Mouse (Mus musculus): ENCODE measurements around the gene Tuba3a. TPM values are rescaled to one million over a fixed set of nuclear protein-coding genes. Genes with fewer than 3 reads are reported as not detected.
"Not testable (repeated sequence)": the region's sequence is repeated elsewhere in the genome, so short reads cannot be mapped to it uniquely, and the experiment has no call there.

The Tuba3a gene
- polyA plus RNA-seq, 1 experiment from 2014 or later = 0.16 TPM

GRCm38 (mm10) chr6:125304408-125304807 is 18.6 kb upstream of the Tuba3a start:
- not testable (repeated sequence) for H3K4me1 ChIP-seq, H3K9me3 ChIP-seq
- 87% methylated on average over 7 of the region's 7 CpGs for WGBS

GRCm38 (mm10) chr6:125303242-125303641 is 17.4 kb upstream of the Tuba3a start:
- Histone ChIP-seq H3K27ac (replicated peaks) (no peak overlapping the region), H3K9me3 (no peaks in the 10 kb centered on the region), H3K36me3 (peaks cover 24% of the 10 kb centered on the region), H3K4me1 (no peaks in the 10 kb centered on the region), H3K4me3 (no peak overlapping the region), H3K9ac (no peak overlapping the region), H3K27me3 (replicated peaks) (no peaks in the 10 kb centered on the region), H3K4me2 (no peak overlapping the region)
- 82% methylated on average over 4 of the region's 4 CpGs for WGBS
- no peak for ATAC-seq (ENCODE audit: extremely low read depth, insufficient number of reproducible peaks, low FRiP score, low TSS enrichment)

More at GRCm38 (mm10) chr6:125304408-125304807, 18.6 kb upstream of the Tuba3a start:
- H3K9ac ChIP-seq; H3K4me3 ChIP-seq; H3K27ac ChIP-seq (replicated peaks); ATAC-seq (ENCODE audit: extremely low read depth, insufficient number of reproducible peaks, low FRiP score, low TSS enrichment); H3K27me3 ChIP-seq (replicated peaks); H3K4me2 ChIP-seq: not testable (repeated sequence)
- H3K36me3 ChIP-seq = peaks cover 35% of the 10 kb centered on the region

GRCm38 (mm10) chr6:125302231-125302982 is 16.6 kb upstream of the Tuba3a start:
- no peak overlapping the region for H3K4me3 ChIP-seq
- no peaks in the 10 kb centered on the region for H3K4me1 ChIP-seq
- no peak overlapping the region for H3K4me2 ChIP-seq
- H3K9ac ChIP-seq = no peak overlapping the region
- no peak for ATAC-seq (ENCODE audit: extremely low read depth, insufficient number of reproducible peaks, low FRiP score, low TSS enrichment)
- 78% methylated on average over 24 of the region's 24 CpGs for WGBS
- H3K36me3 ChIP-seq = peaks cover 18% of the 10 kb centered on the region
- H3K27ac ChIP-seq (replicated peaks) = no peak overlapping the region
- H3K9me3 ChIP-seq = no peaks in the 10 kb centered on the region
- H3K27me3 ChIP-seq (replicated peaks) = no peaks in the 10 kb centered on the region

- Histone ChIP-seq H3K27me3 (replicated peaks) (0 out of 2 replicates have a peak, but pooled peaks cover 5% of the 10 kb centered on the region), H3K27ac (replicated peaks) (no peak overlapping the region), H3K36me3 (peaks cover 4% of the 10 kb centered on the region), H3K4me2 (no peak overlapping the region), H3K4me1 (no peaks in the 10 kb centered on the region), H3K9ac (no peak overlapping the region), H3K9me3 (no peaks in the 10 kb centered on the region), H3K4me3 (no peak overlapping the region)
- ATAC-seq (ENCODE audit: extremely low read depth, insufficient number of reproducible peaks, low FRiP score, low TSS enrichment) = no peak
- WGBS = 68% methylated on average over 1 of the region's 1 CpGs
These were observed 15.1 kb upstream of the Tuba3a start for GRCm38 (mm10) chr6:125300982-125301381.

GRCm38 (mm10) chr6:125297149-125297820 is 11.4 kb upstream of the Tuba3a start:
- WGBS = 59% methylated on average over 5 of the region's 5 CpGs
- Histone ChIP-seq H3K27me3 (replicated peaks) (0 out of 2 replicates have a peak, but pooled peaks cover 5% of the 10 kb centered on the region), H3K9me3 (no peaks in the 10 kb centered on the region), H3K4me3 (no peak overlapping the region), H3K27ac (replicated peaks) (no peak overlapping the region), H3K4me1 (no peaks in the 10 kb centered on the region), H3K9ac (no peak overlapping the region), H3K36me3 (no peaks in the 10 kb centered on the region), H3K4me2 (no peak overlapping the region)
- ATAC-seq (ENCODE audit: extremely low read depth, insufficient number of reproducible peaks, low FRiP score, low TSS enrichment) = no peak

GRCm38 (mm10) chr6:125294049-125294448 is 8.2 kb upstream of the Tuba3a start:
- H3K4me2 ChIP-seq = no peak overlapping the region
- H3K4me3 ChIP-seq = no peak overlapping the region
- 87% methylated on average over 4 of the region's 4 CpGs for WGBS
- H3K36me3 ChIP-seq = no peaks in the 10 kb centered on the region
- H3K27me3 ChIP-seq (replicated peaks) = 0 out of 2 replicates have a peak, but pooled peaks cover 9% of the 10 kb centered on the region
- no peak overlapping the region for H3K9ac ChIP-seq
- no peaks in the 10 kb centered on the region for H3K4me1 ChIP-seq
- no peak for ATAC-seq (ENCODE audit: extremely low read depth, insufficient number of reproducible peaks, low FRiP score, low TSS enrichment)
- no peak overlapping the region for H3K27ac ChIP-seq (replicated peaks)
- H3K9me3 ChIP-seq = no peaks in the 10 kb centered on the region

- Histone ChIP-seq H3K27ac (replicated peaks) (no peak overlapping the region), H3K9ac (no peak overlapping the region), H3K27me3 (replicated peaks) (0 out of 2 replicates have a peak, but pooled peaks cover 11% of the 10 kb centered on the region), H3K4me2 (no peak overlapping the region), H3K4me1 (no peaks in the 10 kb centered on the region), H3K4me3 (no peak overlapping the region), H3K36me3 (no peaks in the 10 kb centered on the region), H3K9me3 (no peaks in the 10 kb centered on the region)
- ATAC-seq (ENCODE audit: extremely low read depth, insufficient number of reproducible peaks, low FRiP score, low TSS enrichment) = no peak
- 77% methylated on average over 7 of the region's 7 CpGs for WGBS
These were observed 6.4 kb upstream of the Tuba3a start for GRCm38 (mm10) chr6:125292256-125292655.

- H3K9me3 ChIP-seq = no peaks in the 10 kb centered on the region
- H3K9ac ChIP-seq = no peak overlapping the region
- H3K4me1 ChIP-seq = no peaks in the 10 kb centered on the region
- 0 out of 2 replicates have a peak, but pooled peaks cover 6% of the 10 kb centered on the region for H3K27me3 ChIP-seq (replicated peaks)
- no peak for ATAC-seq (ENCODE audit: extremely low read depth, insufficient number of reproducible peaks, low FRiP score, low TSS enrichment)
- H3K4me3 ChIP-seq = no peak overlapping the region
- H3K4me2 ChIP-seq = no peak overlapping the region
- 60% methylated on average over 4 of the region's 4 CpGs for WGBS
- H3K36me3 ChIP-seq = no peaks in the 10 kb centered on the region
- H3K27ac ChIP-seq (replicated peaks) = no peak overlapping the region
These were observed 5.5 kb upstream of the Tuba3a start for GRCm38 (mm10) chr6:125291329-125291728.

GRCm38 (mm10) chr6:125288730-125289129 is 2.9 kb upstream of the Tuba3a start:
- Histone ChIP-seq H3K4me1 (no peaks in the 10 kb centered on the region), H3K27ac (replicated peaks) (no peak overlapping the region), H3K4me2 (no peak overlapping the region), H3K27me3 (replicated peaks) (0 out of 2 replicates have a peak, but pooled peaks cover 6% of the 10 kb centered on the region), H3K4me3 (no peak overlapping the region), H3K9me3 (no peaks in the 10 kb centered on the region), H3K9ac (no peak overlapping the region), H3K36me3 (no peaks in the 10 kb centered on the region)
- ATAC-seq (ENCODE audit: extremely low read depth, insufficient number of reproducible peaks, low FRiP score, low TSS enrichment) = no peak
- 52% methylated on average over 5 of the region's 5 CpGs for whole genome bisulfite sequencing

GRCm38 (mm10) chr6:125286944-125287343 is 1.1 kb upstream of the Tuba3a start:
- 84% methylated on average over 4 of the region's 4 CpGs for WGBS

GRCm38 (mm10) chr6:125284751-125285150 is 1.1 kb downstream of the Tuba3a start:
- Histone ChIP-seq H3K36me3 (no peaks in the 10 kb centered on the region), H3K4me3 (no peak overlapping the region), H3K9me3 (no peaks in the 10 kb centered on the region), H3K9ac (no peak overlapping the region), H3K27ac (replicated peaks) (no peak overlapping the region), H3K27me3 (replicated peaks) (0 out of 2 replicates have a peak, but pooled peaks cover 5% of the 10 kb centered on the region), H3K4me2 (no peak overlapping the region), H3K4me1 (no peaks in the 10 kb centered on the region)
- ATAC-seq (ENCODE audit: extremely low read depth, insufficient number of reproducible peaks, low FRiP score, low TSS enrichment) = no peak
- WGBS = 86% methylated on average over 7 of the region's 7 CpGs

More at GRCm38 (mm10) chr6:125286944-125287343, 1.1 kb upstream of the Tuba3a start:
- ATAC-seq (ENCODE audit: extremely low read depth, insufficient number of reproducible peaks, low FRiP score, low TSS enrichment) = no peak
- no peaks in the 10 kb centered on the region for H3K4me1 ChIP-seq
- 0 out of 2 replicates have a peak, but pooled peaks cover 6% of the 10 kb centered on the region for H3K27me3 ChIP-seq (replicated peaks)
- H3K4me2 ChIP-seq = no peak overlapping the region
- H3K27ac ChIP-seq (replicated peaks) = no peak overlapping the region
- H3K9me3 ChIP-seq = no peaks in the 10 kb centered on the region
- no peaks in the 10 kb centered on the region for H3K36me3 ChIP-seq
- H3K4me3 ChIP-seq = no peak overlapping the region
- H3K9ac ChIP-seq = no peak overlapping the region
